23 mouse cellular contexts compared by ENCODE assay signal in the genomic region with DNA sequence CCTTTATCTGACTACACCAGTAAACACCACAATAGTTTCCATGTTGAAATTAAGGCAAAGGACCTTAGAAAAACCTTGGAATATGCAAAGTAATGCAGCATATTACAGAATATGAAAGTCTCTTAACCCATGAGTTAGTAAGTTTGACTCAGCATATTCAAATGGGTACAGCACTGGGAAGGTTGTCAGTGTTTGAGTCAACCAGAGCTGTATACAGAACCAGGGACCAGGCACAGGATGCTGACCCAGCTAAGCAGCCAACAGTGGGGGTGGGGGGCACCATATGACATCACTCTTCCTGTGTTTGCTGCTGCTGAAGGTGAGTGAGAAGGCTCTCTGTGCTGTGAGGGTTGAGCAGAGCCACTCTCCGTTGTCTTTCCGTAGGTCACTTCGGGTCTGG. TPM values are rescaled to one million over a fixed set of nuclear protein-coding genes. Genes with fewer than 3 reads are reported as not detected.
"Had no signal": no experiment of that assay in that cellular context is flagged by ENCODE, and none has a peak within 500 bp of the region (broad histone marks: within the 10 kb centered on the region; RNA-seq: fewer than 3 reads in every experiment).

No protein-coding gene starts in this region.

- H3K9ac ChIP-seq: limb, embryonic 12.5 days; limb, embryonic 15.5 days; liver, embryonic 14.5 days; liver, postnatal 0 days; lung, embryonic 14.5 days; midbrain, embryonic 13.5 days; neural tube, embryonic 12.5 days; neural tube, embryonic 15.5 days had no signal

- H3K27me3 ChIP-seq: limb, embryonic 12.5 days; limb, embryonic 15.5 days; midbrain, embryonic 13.5 days; neural tube, embryonic 12.5 days; neural tube, embryonic 15.5 days had no signal

- H3K9me3 ChIP-seq: limb, embryonic 12.5 days; limb, embryonic 15.5 days; midbrain, embryonic 13.5 days; neural tube, embryonic 12.5 days; neural tube, embryonic 15.5 days had no signal

- DNase-seq: kidney, adult 8-10 months; kidney, postnatal 14 days; kidney, postnatal 4 days; left cerebral cortex, postnatal 4 days; liver, postnatal 0 days; lung, embryonic 14.5 days; right cerebral cortex, adult 18-20 months; right cerebral cortex, postnatal 14 days; right cerebral cortex, postnatal 4 days; thymus, adult 18-20 months; thymus, postnatal 36 days had no signal

- H3K36me3 ChIP-seq: limb, embryonic 12.5 days; limb, embryonic 15.5 days; midbrain, embryonic 13.5 days; neural tube, embryonic 12.5 days; neural tube, embryonic 15.5 days had no signal

- H3K4me3 ChIP-seq: limb, embryonic 12.5 days; limb, embryonic 15.5 days; midbrain, embryonic 13.5 days; myocyte; neural tube, embryonic 12.5 days; neural tube, embryonic 15.5 days had no signal

- ATAC-seq: liver, postnatal 0 days; lung, postnatal 0 days; midbrain, embryonic 13.5 days; midbrain, embryonic 16.5 days had no signal

- H3K4me1 ChIP-seq: limb, embryonic 12.5 days; limb, embryonic 15.5 days; midbrain, embryonic 13.5 days; neural tube, embryonic 12.5 days; neural tube, embryonic 15.5 days had no signal

- H3K4me2 ChIP-seq: limb, embryonic 12.5 days; limb, embryonic 15.5 days; liver, embryonic 11.5 days; lung, embryonic 14.5 days; midbrain, embryonic 13.5 days; neural tube, embryonic 12.5 days; neural tube, embryonic 15.5 days had no signal

- H3K27ac ChIP-seq: limb, embryonic 12.5 days; limb, embryonic 15.5 days; liver, embryonic 14.5 days; macrophage; midbrain, embryonic 13.5 days; neural tube, embryonic 12.5 days; neural tube, embryonic 15.5 days had no signal

RNA-seq across cellular contexts. Expression of a gene that starts 12.3 kb away (rescaled TPM):
- total RNA-seq: megakaryocyte, adult 5-6 weeks had no signal
- polyA plus RNA-seq: macrophage had no signal
